ENCODE assay signal across 25 mouse cellular contexts in the genomic region with DNA sequence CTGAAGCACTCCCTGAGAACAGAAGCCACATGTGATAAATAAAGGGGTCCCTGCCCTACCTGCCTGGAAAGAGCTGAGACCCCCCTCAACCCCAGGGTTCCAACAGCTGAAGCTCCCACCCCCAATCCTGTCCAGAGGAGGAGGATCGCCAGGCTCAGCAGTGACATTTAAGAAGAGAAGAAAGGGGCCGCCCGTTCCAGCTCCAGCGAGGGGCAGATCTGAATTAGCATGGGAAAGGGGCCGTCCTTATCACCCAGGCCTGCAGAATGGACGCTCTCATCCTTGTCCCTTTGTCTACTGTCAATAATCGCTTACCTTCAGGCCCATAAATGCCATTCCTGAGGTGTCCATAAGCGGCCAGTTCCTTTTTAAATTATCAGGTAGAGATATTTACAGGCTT.
DNase-seq lines count a peak whose midpoint lies in the region; ATAC-seq and TF ChIP-seq lines count a peak whose summit lies in the region.
"Had no signal": no experiment of that assay in that cellular context is flagged by ENCODE, and none has a peak within 500 bp of the region (broad histone marks: within the 10 kb centered on the region; RNA-seq: fewer than 3 reads in every experiment).

No protein-coding gene starts in this region.

- H3K4me2 ChIP-seq in midbrain, postnatal 0 days (ENCODE audit: low read depth, low read length, poor library complexity, severe bottlenecking): no peak overlapping the region
- H3K4me2 ChIP-seq in intestine, embryonic 16.5 days (ENCODE audit: low read depth, low read length): no peak overlapping the region
- H3K4me2 ChIP-seq: embryonic facial prominence, embryonic 13.5 days; embryonic facial prominence, embryonic 15.5 days; forebrain, embryonic 12.5 days had no signal

- 0 out of 2 replicates have a peak, but pooled peaks have one; percentile 22 for TF ChIP-seq EP300 in ES-Bruce4 (IDR thresholded peaks at IDR 0.05; ENCODE audit: insufficient read depth, low read depth, low read length)

- peaks cover 49% of the 10 kb centered on the region for H3K4me1 ChIP-seq in midbrain, embryonic 10.5 days
- H3K4me1 ChIP-seq in midbrain, postnatal 0 days (ENCODE audit: insufficient read depth, low read length): peaks cover 13% of the 10 kb centered on the region; the same call in 1 of the 2 replicates
- H3K4me1 ChIP-seq in ES-Bruce4 (ENCODE audit: control insufficient read depth, insufficient read depth, low read length) (peaks cover 15% of the 10 kb centered on the region), ES-E14 (ENCODE audit: control insufficient read depth in 2 of 2, insufficient read depth in 2 of 2, low read length in 2 of 2, poor library complexity in 1 of 2) (peaks cover 4 to 43% of the 10 kb centered on the region in 2 experiments)
- peaks cover 8% of the 10 kb centered on the region for H3K4me1 ChIP-seq in intestine, embryonic 16.5 days (ENCODE audit: control insufficient read depth, insufficient read depth, low read length)

- H3K9me3 ChIP-seq in midbrain, embryonic 10.5 days (replicated peaks): no peaks in the 10 kb centered on the region
- H3K9me3 ChIP-seq in midbrain, postnatal 0 days (ENCODE audit: low read length): no peaks in the 10 kb centered on the region
- H3K9me3 ChIP-seq in ES-Bruce4 (replicated peaks; ENCODE audit: control insufficient read depth, insufficient read depth, low read length, poor library complexity, severe bottlenecking) (no peaks in the 10 kb centered on the region), ES-E14 (ENCODE audit: control insufficient read depth, insufficient read depth, low read depth, low read length) (no peaks in the 10 kb centered on the region)
- no peaks in the 10 kb centered on the region for H3K9me3 ChIP-seq in intestine, embryonic 16.5 days (ENCODE audit: control insufficient read depth, low read length)
- H3K9me3 ChIP-seq: embryonic facial prominence, embryonic 13.5 days; embryonic facial prominence, embryonic 15.5 days; forebrain, embryonic 10.5 days; forebrain, embryonic 12.5 days had no signal

- peak overlapping the region; percentile 23; the same call in 1 of the 2 replicates for H3K27ac ChIP-seq in midbrain, embryonic 10.5 days (replicated peaks)
- no peak overlapping the region for H3K27ac ChIP-seq in midbrain, postnatal 0 days (ENCODE audit: low read depth, low read length)
- no peak overlapping the region for H3K27ac ChIP-seq in ES-Bruce4 (ENCODE audit: insufficient read depth, low read length)
- no peak overlapping the region for H3K27ac ChIP-seq in ES-E14 (ENCODE audit: insufficient read depth, low read depth, low read length, poor library complexity, severe bottlenecking)
- no peak overlapping the region for H3K27ac ChIP-seq in intestine, embryonic 16.5 days (ENCODE audit: low read length)
- H3K27ac ChIP-seq: embryonic facial prominence, embryonic 13.5 days; embryonic facial prominence, embryonic 15.5 days; forebrain, embryonic 10.5 days; forebrain, embryonic 12.5 days had no signal

- intact Hi-C loops in heart, postnatal 36 days (cut with DNase I): no loop called here

- H3K4me3 ChIP-seq in midbrain, embryonic 10.5 days: no peak overlapping the region
- H3K4me3 ChIP-seq in midbrain, postnatal 0 days (ENCODE audit: low read depth, low read length): no peak overlapping the region
- H3K4me3 ChIP-seq in ES-Bruce4 (ENCODE audit: low read depth, low read length) (no peak overlapping the region), ES-E14 (ENCODE audit: insufficient read depth in 1 of 2, low read depth in 1 of 2, low read length in 2 of 2, poor library complexity in 1 of 2, severe bottlenecking in 1 of 2) (peak overlapping the region in 1 of 2 experiments; percentile 9; a peak in 1 of 4 replicates)
- H3K4me3 ChIP-seq in intestine, embryonic 16.5 days (ENCODE audit: low read length): no peak overlapping the region
- H3K4me3 ChIP-seq: embryonic facial prominence, embryonic 13.5 days; embryonic facial prominence, embryonic 15.5 days; erythroblast, embryonic 14.5 days; forebrain, embryonic 10.5 days; forebrain, embryonic 12.5 days had no signal

- TF ChIP-seq CTCF in midbrain, postnatal 0 days (IDR thresholded peaks at IDR 0.05): no peak
- TF ChIP-seq CTCF in ES-Bruce4 (IDR thresholded peaks at IDR 0.05; ENCODE audit: low read depth, low read length): no peak

- H3K27me3 ChIP-seq in midbrain, embryonic 10.5 days (ENCODE audit: low read depth, poor library complexity, severe bottlenecking): peaks cover 99% of the 10 kb centered on the region
- H3K27me3 ChIP-seq in midbrain, postnatal 0 days (ENCODE audit: insufficient read depth, low read length): peaks cover 22% of the 10 kb centered on the region
- H3K27me3 ChIP-seq in ES-Bruce4 (ENCODE audit: control insufficient read depth, insufficient read depth, low read length, poor library complexity, severe bottlenecking): no peaks in the 10 kb centered on the region
- H3K27me3 ChIP-seq in intestine, embryonic 16.5 days (replicated peaks; ENCODE audit: control insufficient read depth, insufficient read depth, low read length): peaks cover 27% of the 10 kb centered on the region; the same call in 1 of the 2 replicates

- no peaks in the 10 kb centered on the region for H3K36me3 ChIP-seq in midbrain, embryonic 10.5 days
- no peaks in the 10 kb centered on the region for H3K36me3 ChIP-seq in midbrain, postnatal 0 days (ENCODE audit: insufficient read depth, low read length)
- H3K36me3 ChIP-seq in ES-Bruce4 (ENCODE audit: control insufficient read depth, insufficient read depth, low read length, poor library complexity, severe bottlenecking): no peaks in the 10 kb centered on the region
- H3K36me3 ChIP-seq in ES-E14 (ENCODE audit: control insufficient read depth, insufficient read depth, low read length, poor library complexity, severe bottlenecking): 0 out of 2 replicates have a peak, but pooled peaks cover 2% of the 10 kb centered on the region
- no peaks in the 10 kb centered on the region for H3K36me3 ChIP-seq in intestine, embryonic 16.5 days (ENCODE audit: control insufficient read depth, insufficient read depth, low read length)
- H3K36me3 ChIP-seq: embryonic facial prominence, embryonic 13.5 days; embryonic facial prominence, embryonic 15.5 days; forebrain, embryonic 10.5 days; forebrain, embryonic 12.5 days had no signal

- WGBS in midbrain, embryonic 10.5 days: 15% methylated on average over 8 of the region's 8 CpGs
- 27% methylated on average over 8 of the region's 8 CpGs for WGBS in midbrain, postnatal 0 days
- WGBS in intestine, embryonic 16.5 days: 19% methylated on average over 8 of the region's 8 CpGs

- no peak for TF ChIP-seq POLR2A in ES-Bruce4 (IDR thresholded peaks at IDR 0.05; ENCODE audit: insufficient read depth, low read length)

- no peak for ATAC-seq in midbrain, postnatal 0 days (ENCODE audit: low FRiP score)
- ATAC-seq in intestine, embryonic 16.5 days: no peak
- ATAC-seq: forebrain, embryonic 14.5 days; forebrain, embryonic 16.5 days had no signal

- no peak for DNase-seq in midbrain, embryonic 10.5 days (ENCODE audit: low spot score)
- DNase-seq in midbrain, postnatal 0 days (ENCODE audit: low spot score): no peak
- DNase-seq in ES-E14 (ENCODE audit: low read depth, low spot score) (no peak), ZHBTc4 (ENCODE audit: low read depth, low spot score) (peak; percentile 55)
- no peak for DNase-seq in heart, postnatal 36 days
- DNase-seq in thymus, postnatal 0 days (ENCODE audit: low spot score): no peak
- DNase-seq: adrenal gland, adult 2 months; adrenal gland, postnatal 10 days; adrenal gland, postnatal 25 days; cerebellum, adult 11 months; cerebellum, adult 18-20 months; cerebellum, adult 8-10 months; cerebellum, adult 9-11 months; cerebellum, postnatal 14 days; cerebellum, postnatal 36 days; embryo, embryonic 11 days had no signal

- in situ Hi-C loops in ES-E14 (cut with MboI; ENCODE audit: low sequenced_read_pairs in 2 of 2, unreplicated experiment in 2 of 2): no loop called here

- no peak overlapping the region for H3K9ac ChIP-seq in midbrain, postnatal 0 days (replicated peaks; ENCODE audit: low read length, poor library complexity, severe bottlenecking)
- 0 out of 2 replicates have a peak overlapping the region, but pooled peaks have one; percentile 19 for H3K9ac ChIP-seq in ES-Bruce4 (ENCODE audit: low read depth, poor library complexity, severe bottlenecking)
- H3K9ac ChIP-seq in ES-E14 (ENCODE audit: insufficient read depth, low read depth, low read length, poor library complexity, severe bottlenecking): peak overlapping the region; percentile 56; the same call in 1 of the 2 replicates
- no peak overlapping the region for H3K9ac ChIP-seq in intestine, embryonic 16.5 days (ENCODE audit: low read depth, low read length)
- H3K9ac ChIP-seq: embryonic facial prominence, embryonic 13.5 days; embryonic facial prominence, embryonic 15.5 days; forebrain, embryonic 12.5 days had no signal

TF ChIP-seq in ES-E14, 5 proteins besides CTCF, POLR2A, EP300 and RAD21:
- TF ChIP-seq ZC3H11A (IDR thresholded peaks at IDR 0.05; ENCODE audit: borderline replicate concordance, low read depth, low read length): no peak
- no peak for TF ChIP-seq HCFC1 (IDR thresholded peaks at IDR 0.05; ENCODE audit: borderline replicate concordance, insufficient read depth, low read length)
- TF ChIP-seq ZNF384 (IDR thresholded peaks at IDR 0.05; ENCODE audit: low read depth, low read length): no peak
- no peak for TF ChIP-seq MAFK (IDR thresholded peaks at IDR 0.05; ENCODE audit: insufficient read depth, low read depth, low read length)

Comparison
In these comparisons a context has a peak if more than half of its experiments do, and no peak if none do; other contexts are left out.
1. H3K9ac ChIP-seq: peak in ES-Bruce4 (single experiment) and ES-E14 (single experiment); none in midbrain, postnatal 0 days (single experiment) and intestine, embryonic 16.5 days (single experiment).